Mouse (Mus musculus): ENCODE measurements around the gene Atg16l1. TPM values are rescaled to one million over a fixed set of nuclear protein-coding genes. Genes with fewer than 3 reads are reported as not detected.

Atg16l1 gene
- polyA plus RNA-seq, 1 experiment = 18.2 TPM

DNA sequence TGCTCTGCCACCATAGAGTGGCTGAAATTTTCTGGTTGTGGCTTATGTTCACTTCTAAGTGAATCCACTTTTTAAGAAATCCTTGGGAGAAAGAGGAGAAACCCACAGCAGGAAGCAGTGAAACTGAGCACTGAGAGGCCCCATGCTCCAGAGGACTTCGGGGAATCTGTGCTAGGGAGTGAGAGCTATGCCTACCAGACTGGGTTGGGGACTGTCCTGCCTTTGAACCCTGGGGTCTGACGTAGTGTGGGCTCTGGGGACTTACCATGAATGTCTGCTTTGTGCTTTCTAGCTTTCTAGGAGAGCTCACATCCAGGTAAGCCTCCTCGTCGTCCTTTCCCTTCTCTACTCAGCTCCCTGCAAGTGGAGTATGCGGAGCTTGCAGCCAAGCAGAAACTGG is 81.3 kb downstream of the Atg16l1 start:
- Histone ChIP-seq H3K4me3 (ENCODE audit: insufficient read depth, low read depth, low read length) (no peak overlapping the region), H3K27ac (replicated peaks; ENCODE audit: low read depth, low read length) (no peak overlapping the region; the same call in 1 of the 2 replicates), H3K4me1 (ENCODE audit: control insufficient read depth, insufficient read depth, insufficient read length, low read length) (peaks cover 2% of the 10 kb centered on the region; the same call in 1 of the 2 replicates)

- Histone ChIP-seq H3K4me3 (ENCODE audit: insufficient read depth, low read depth, low read length) (no peak overlapping the region), H3K4me1 (ENCODE audit: control insufficient read depth, insufficient read depth, insufficient read length, low read length) (no peaks in the 10 kb centered on the region), H3K27ac (replicated peaks; ENCODE audit: low read depth, low read length) (no peak overlapping the region)
Observed at GRCm38 (mm10) chr1:87840411-87841208, 84.9 kb downstream of the Atg16l1 start.

Other genes with a start within 250 kb of the Atg16l1 start
- gene Neu2, start 246.0 kb upstream of the Atg16l1 start, polyA plus RNA-seq (2012; ENCODE audit: insufficient read depth, insufficient read length, missing spikeins) = 0.67 and 0.71 TPM in 2 replicates
- 0.55 and 0.83 TPM in 2 replicates for gene Ngef, start 182.0 kb upstream of the Atg16l1 start, polyA plus RNA-seq (2012; ENCODE audit: insufficient read depth, insufficient read length, missing spikeins)
- gene Inpp5d, start 135.6 kb upstream of the Atg16l1 start, polyA plus RNA-seq (2012; ENCODE audit: insufficient read depth, insufficient read length, missing spikeins) = 2.6 and 5.2 TPM in 2 replicates
- gene Sag, start 47.8 kb downstream of the Atg16l1 start, polyA plus RNA-seq (2012; ENCODE audit: insufficient read depth, insufficient read length, missing spikeins) = 0.59 and 1.4 TPM in 2 replicates
- gene Dgkd, start 97.4 kb downstream of the Atg16l1 start, polyA plus RNA-seq (2012; ENCODE audit: insufficient read depth, insufficient read length, missing spikeins) = 59.1 and 61.6 TPM in 2 replicates